ENCODE assay signal across 20 mouse cellular contexts in the genomic region with DNA sequence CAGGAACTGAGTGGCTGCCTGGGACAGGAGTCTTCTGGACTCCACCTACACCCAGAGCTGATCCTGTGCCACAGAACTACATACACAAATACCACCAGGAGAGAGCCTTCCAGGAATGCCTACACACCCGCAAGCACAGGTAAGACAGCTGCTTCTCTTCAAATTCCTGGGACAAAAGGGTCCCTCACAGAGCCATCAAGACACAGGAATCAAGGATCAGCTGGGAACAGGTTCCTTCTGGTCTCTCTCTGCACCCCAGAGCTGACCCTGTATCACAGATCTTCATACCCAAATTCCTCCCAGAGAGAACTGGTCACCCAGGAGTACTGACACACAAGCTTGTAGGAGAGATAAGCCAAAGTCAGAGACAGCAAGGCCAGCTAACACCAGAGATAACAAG.
"Had no signal": no experiment of that assay in that cellular context is flagged by ENCODE, and none has a peak within 500 bp of the region (broad histone marks: within the 10 kb centered on the region; RNA-seq: fewer than 3 reads in every experiment).

No protein-coding gene starts in this region.

- H3K9me3 ChIP-seq: lung, embryonic 15.5 days; midbrain, embryonic 13.5 days; midbrain, embryonic 15.5 days; neural tube, embryonic 12.5 days; stomach, embryonic 15.5 days had no signal

- ATAC-seq: lung, postnatal 0 days; midbrain, embryonic 13.5 days; midbrain, embryonic 15.5 days had no signal

- H3K36me3 ChIP-seq: lung, embryonic 15.5 days; midbrain, embryonic 13.5 days; midbrain, embryonic 15.5 days; neural tube, embryonic 12.5 days; stomach, embryonic 15.5 days had no signal

- H3K4me2 ChIP-seq: lung, embryonic 15.5 days; midbrain, embryonic 11.5 days; midbrain, embryonic 13.5 days; midbrain, embryonic 15.5 days; neural tube, embryonic 12.5 days; stomach, embryonic 15.5 days had no signal

- H3K27me3 ChIP-seq: lung, embryonic 15.5 days; megakaryocyte, embryonic 14.5 days; midbrain, embryonic 13.5 days; midbrain, embryonic 15.5 days; neural tube, embryonic 12.5 days; stomach, embryonic 15.5 days had no signal

- DNase-seq: lung, adult 2 months; lung, postnatal 14 days; lung, postnatal 36 days; retina, postnatal 1 day; right cerebral cortex, adult 18-20 months; right cerebral cortex, postnatal 25 days; right cerebral cortex, postnatal 4 days; thymus, adult 2 months; thymus, postnatal 25 days; thymus, postnatal 4 days had no signal

- H3K4me1 ChIP-seq: lung, embryonic 15.5 days; megakaryocyte, embryonic 14.5 days; midbrain, embryonic 13.5 days; midbrain, embryonic 15.5 days; neural tube, embryonic 12.5 days; stomach, embryonic 15.5 days had no signal

- H3K4me3 ChIP-seq: lung, embryonic 15.5 days; megakaryocyte, embryonic 14.5 days; midbrain, embryonic 13.5 days; midbrain, embryonic 15.5 days; neural tube, embryonic 12.5 days; stomach, embryonic 15.5 days had no signal

- H3K9ac ChIP-seq: lung, embryonic 15.5 days; midbrain, embryonic 13.5 days; midbrain, embryonic 15.5 days; neural tube, embryonic 12.5 days; stomach, embryonic 15.5 days had no signal

- H3K27ac ChIP-seq: lung, embryonic 15.5 days; macrophage; midbrain, embryonic 13.5 days; midbrain, embryonic 15.5 days; neural tube, embryonic 12.5 days; stomach, embryonic 15.5 days; stomach, postnatal 0 days had no signal
